Mouse (Mus musculus) heart, adult 2 months (tissue): ENCODE measurements around the gene 1700029F12Rik. TPM values are rescaled to one million over a fixed set of nuclear protein-coding genes. Genes with fewer than 3 reads are reported as not detected.

Experiments used
- DNase-seq, 2 experiments: peaks; one replicate each; pipeline ENCODE4 v3.0.0; 2021
- H3K27ac ChIP-seq: fragments of 200-600 bp; 2 replicates; pipeline ENCODE4 v1.8.1; 2022
- H3K27me3 ChIP-seq: fragments of 200-500 bp; 2 replicates; pipeline ENCODE4 v1.6.1; 2012; ENCODE audit warnings: mild to moderate bottlenecking, low read length, inconsistent platforms, mixed read lengths; ENCODE audit not compliant: control insufficient read depth, insufficient read depth
- H3K36me3 ChIP-seq: fragments of 200-500 bp; 2 replicates; pipeline ENCODE4 v1.6.1; 2012; ENCODE audit warnings: low read length, inconsistent platforms; ENCODE audit not compliant: control insufficient read depth, insufficient read depth
- H3K4me1 ChIP-seq: fragments of 200-500 bp; 2 replicates; pipeline ENCODE4 v1.6.1; 2011; ENCODE audit warnings: low read length; ENCODE audit not compliant: control insufficient read depth, insufficient read depth
- H3K4me3 ChIP-seq: fragments of 200-600 bp; 2 replicates; pipeline ENCODE4 v1.8.1; 2022
- H3K79me2 ChIP-seq: fragments of 200-500 bp; replicated peaks from 2 replicates; pipeline ENCODE4 v1.6.1; 2012; ENCODE audit warnings: mild to moderate bottlenecking, inconsistent platforms, low read length, moderate library complexity, mixed read lengths; ENCODE audit not compliant: control insufficient read depth, insufficient read depth
- H3K9ac ChIP-seq: fragments of 200-500 bp; 2 replicates; pipeline ENCODE4 v1.6.1; 2012; ENCODE audit warnings: low read depth, mild to moderate bottlenecking, control low read depth, inconsistent platforms, low read length, mixed read lengths
- CTCF ChIP-seq: fragments of 200-600 bp; IDR thresholded peaks from 2 replicates; pipeline ENCODE4 v1.8.1; 2022; ENCODE audit warnings: antibody characterized with exemption, mild to moderate bottlenecking, moderate library complexity
- EP300 ChIP-seq: fragments of 200-500 bp; IDR thresholded peaks from 2 replicates; pipeline ENCODE4 v1.6.1; 2011; ENCODE audit warnings: low read depth, low read length, control low read depth; ENCODE audit not compliant: insufficient read depth
- POLR2A ChIP-seq: fragments of 200-500 bp; IDR thresholded peaks from 2 replicates; pipeline ENCODE4 v1.6.1; 2011; ENCODE audit warnings: mild to moderate bottlenecking, low read depth, low read length, control low read depth; ENCODE audit not compliant: insufficient read depth
- WGBS: fragments of 180-500 bp; shearing (Covaris S2); methylation state at CpG from one replicate; pipeline ENCODE4 v1.1.7; 2018; 5-methylcytosine and 5-hydroxymethylcytosine counted together
- intact Hi-C: fragments of 180-260 bp; cut with DNase I; formaldehyde crosslinking; loops from one replicate; pipeline ENCODE4 v1.15.1; 2025
- polyA plus RNA-seq: library from polyadenylated mRNA; depleted of rRNA; stranded (reverse); fragments of >200 nt; gene quantifications from 2 replicates; pipeline ENCODE4 v1.2.3, GENCODE M21; 2012
- total RNA-seq, 2 experiments: library from RNA; stranded (reverse); gene quantifications; 2 replicates each; pipeline ENCODE4 v1.2.3; 2021

Gene 1700029F12Rik
- total and polyA plus RNA-seq, 3 experiments = 0.78 TPM; not detected in 2

DNA sequence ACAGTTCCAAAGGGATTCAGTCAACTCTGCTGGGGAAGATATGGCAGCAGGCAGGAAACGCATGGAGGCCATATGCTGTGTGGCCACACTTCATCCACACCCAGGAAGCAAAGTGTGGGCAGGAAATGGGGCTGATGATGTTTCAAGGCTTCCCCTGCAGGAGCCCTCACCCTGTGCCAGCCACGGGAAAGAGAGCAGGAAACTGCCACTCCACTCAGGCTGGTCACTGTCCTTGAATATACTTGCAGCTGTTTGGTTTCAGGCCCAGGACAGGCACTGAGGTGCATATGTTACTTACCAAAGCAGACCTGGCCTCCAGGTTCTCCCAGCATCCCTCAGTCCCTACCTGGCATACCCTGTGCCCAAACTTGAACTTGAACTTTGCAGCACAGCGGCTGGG lies 30.3 kb upstream of the 1700029F12Rik start:
- DNase-seq = no peak
- H3K79me2 ChIP-seq = no peaks in the 10 kb centered on the region

DNA sequence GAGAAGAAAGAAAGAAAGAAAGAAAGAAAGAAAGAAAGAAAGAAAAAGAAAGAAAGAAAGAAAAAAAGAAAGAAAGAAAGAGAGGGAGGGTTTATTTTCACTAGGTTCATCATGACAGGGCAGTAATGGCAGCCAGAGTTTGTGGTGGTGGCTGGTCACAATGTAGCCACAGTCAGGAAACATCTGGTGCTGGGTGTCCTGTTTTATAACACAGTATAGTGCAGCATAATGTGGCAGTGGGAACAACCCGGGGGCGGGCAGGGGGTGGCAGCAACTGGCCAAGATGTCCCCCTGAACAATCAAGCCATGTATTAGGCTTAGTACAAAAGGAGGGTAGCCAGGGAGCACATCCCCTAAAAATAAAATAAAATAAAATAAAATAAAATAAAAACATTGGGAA lies 29.3 kb upstream of the 1700029F12Rik start:
- Histone ChIP-seq H3K27ac (no peak overlapping the region), H3K4me3 (no peak overlapping the region), H3K79me2 (no peaks in the 10 kb centered on the region), H3K36me3 (no peaks in the 10 kb centered on the region), H3K9ac (no peak overlapping the region), H3K4me1 (no peaks in the 10 kb centered on the region), H3K27me3 (0 out of 2 replicates have a peak, but pooled peaks cover 1% of the 10 kb centered on the region)
- 49% methylated on average over 2 of the region's 2 CpGs for WGBS
- no peak for DNase-seq
- TF ChIP-seq POLR2A = no peak
- no peak for TF ChIP-seq CTCF
- TF ChIP-seq EP300 = no peak
- intact Hi-C loops = no loop called here

More for the DNA sequence above, 30.3 kb upstream of the 1700029F12Rik start:
- WGBS = 50% methylated on average over 3 of the region's 3 CpGs
- intact Hi-C loops = no loop called here
- no peak overlapping the region for H3K27ac ChIP-seq
- H3K9ac ChIP-seq = no peak overlapping the region
- no peak for TF ChIP-seq CTCF
- TF ChIP-seq EP300 = no peak
- TF ChIP-seq POLR2A = no peak
- H3K36me3 ChIP-seq = no peaks in the 10 kb centered on the region
- H3K4me3 ChIP-seq = no peak overlapping the region
- no peaks in the 10 kb centered on the region for H3K4me1 ChIP-seq
- peaks cover 3% of the 10 kb centered on the region; the same call in 1 of the 2 replicates for H3K27me3 ChIP-seq

DNA sequence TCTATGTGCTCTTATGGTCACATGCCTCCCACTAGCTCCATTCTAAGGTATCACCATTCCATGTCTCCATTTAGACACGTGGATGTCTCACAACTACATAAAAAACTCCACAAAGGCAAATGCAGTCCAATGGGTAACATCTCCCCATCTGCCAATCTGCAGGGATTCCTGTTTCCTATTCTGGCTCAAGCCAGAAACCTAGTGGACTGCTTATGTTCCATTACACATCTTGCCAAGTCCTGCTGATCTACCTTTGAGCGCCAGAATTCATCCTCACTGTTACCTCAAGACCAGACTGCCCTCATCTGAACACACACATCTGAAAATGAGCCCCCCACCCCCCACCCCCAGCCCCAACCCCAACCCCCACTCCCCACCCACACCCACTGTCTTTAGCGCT lies 28.0 kb upstream of the 1700029F12Rik start:
- Histone ChIP-seq H3K27me3 (0 out of 2 replicates have a peak, but pooled peaks cover 1% of the 10 kb centered on the region), H3K4me1 (no peaks in the 10 kb centered on the region), H3K9ac (no peak overlapping the region), H3K36me3 (no peaks in the 10 kb centered on the region), H3K27ac (no peak overlapping the region), H3K79me2 (no peaks in the 10 kb centered on the region), H3K4me3 (no peak overlapping the region)
- no peak for DNase-seq
- intact Hi-C loops = no loop called here
- no peak for TF ChIP-seq POLR2A
- no peak for TF ChIP-seq CTCF
- no peak for TF ChIP-seq EP300
- 86% methylated on average over 3 of the region's 3 CpGs for WGBS

DNA sequence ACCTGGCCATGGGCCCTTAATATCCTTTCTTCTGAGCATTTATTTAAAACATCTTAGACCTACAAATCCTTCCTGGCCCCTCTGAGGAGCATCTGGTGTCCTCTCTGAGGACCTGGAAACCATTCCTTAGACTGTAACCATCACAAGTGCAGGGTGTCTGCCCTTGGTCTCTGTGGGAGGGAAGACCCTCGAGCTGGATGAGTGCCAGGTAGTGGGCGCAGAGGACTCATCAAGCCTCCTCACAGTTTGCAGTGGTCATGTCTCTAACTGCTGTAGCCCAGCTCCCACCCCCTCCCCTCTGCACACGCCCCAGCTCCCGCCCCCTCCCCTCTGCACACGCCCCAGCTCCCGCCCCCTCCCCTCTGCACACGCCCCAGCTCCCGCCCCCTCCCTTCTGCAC lies 26.2 kb upstream of the 1700029F12Rik start:
- Histone ChIP-seq H3K4me3 (no peak overlapping the region), H3K4me1 (no peaks in the 10 kb centered on the region), H3K79me2 (no peaks in the 10 kb centered on the region), H3K27me3 (no peaks in the 10 kb centered on the region), H3K36me3 (no peaks in the 10 kb centered on the region), H3K27ac (no peak overlapping the region), H3K9ac (no peak overlapping the region)
- 46% methylated on average over 7 of the region's 8 CpGs for WGBS
- no peak for DNase-seq
- intact Hi-C loops = no loop called here
- no peak for TF ChIP-seq CTCF
- no peak for TF ChIP-seq POLR2A
- TF ChIP-seq EP300 = no peak

DNA sequence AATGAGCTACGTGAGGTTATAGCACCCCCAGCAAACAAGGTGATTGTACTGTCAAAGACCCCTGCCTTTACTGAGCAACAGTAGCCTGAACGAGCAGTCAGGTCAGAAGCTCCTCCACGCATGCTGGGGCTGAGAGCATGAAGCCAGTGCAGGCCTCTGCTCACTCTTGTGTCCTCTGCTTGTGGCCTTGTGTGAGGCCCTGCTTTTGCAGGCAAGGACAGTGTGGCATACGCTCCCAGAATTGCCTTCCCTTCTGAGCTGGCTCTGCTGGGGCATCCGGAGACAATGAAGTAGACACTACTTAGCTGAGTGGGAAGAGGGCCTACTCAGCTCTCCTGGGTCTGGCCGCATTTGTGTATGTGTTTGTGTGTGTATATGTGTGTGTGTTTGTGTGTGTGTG lies 25.6 kb upstream of the 1700029F12Rik start:
- no peak for DNase-seq
- intact Hi-C loops = loop anchor here (10.0 kb wide), 1 partner anchor 205 kb away; no protein-coding TSS in a partner anchor
- Histone ChIP-seq H3K9ac (no peak overlapping the region), H3K4me1 (no peaks in the 10 kb centered on the region), H3K27me3 (no peaks in the 10 kb centered on the region), H3K27ac (no peak overlapping the region), H3K79me2 (no peaks in the 10 kb centered on the region), H3K36me3 (no peaks in the 10 kb centered on the region), H3K4me3 (no peak overlapping the region)
- TF ChIP-seq EP300 = no peak
- no peak for TF ChIP-seq CTCF
- TF ChIP-seq POLR2A = no peak
- WGBS = 87% methylated on average over 6 of the region's 6 CpGs

DNA sequence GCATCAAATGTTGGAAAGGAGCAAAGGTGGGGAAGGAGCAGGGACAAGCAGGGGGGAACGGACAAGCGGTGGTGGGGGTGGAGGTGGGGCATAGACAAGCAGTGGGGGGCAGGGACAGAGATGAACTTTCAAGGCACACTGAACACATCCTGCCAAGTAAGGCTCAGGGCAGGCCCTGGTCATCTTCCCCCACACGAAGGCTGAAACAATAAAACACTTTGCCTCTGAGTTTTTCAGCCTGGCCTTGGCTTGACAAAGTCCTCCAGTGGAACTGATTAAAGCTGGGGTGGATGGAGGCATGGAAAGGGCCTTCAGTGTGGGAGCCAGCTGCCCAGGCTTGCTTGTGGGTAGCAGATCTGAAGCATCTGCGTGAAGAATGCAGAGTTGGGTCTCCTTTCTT lies 23.7 kb upstream of the 1700029F12Rik start:
- Histone ChIP-seq H3K27me3 (no peaks in the 10 kb centered on the region), H3K27ac (no peak overlapping the region), H3K79me2 (no peaks in the 10 kb centered on the region), H3K36me3 (no peaks in the 10 kb centered on the region), H3K4me3 (no peak overlapping the region), H3K9ac (no peak overlapping the region), H3K4me1 (no peaks in the 10 kb centered on the region)
- DNase-seq = no peak
- TF ChIP-seq EP300 = no peak
- no peak for TF ChIP-seq POLR2A
- no peak for TF ChIP-seq CTCF
- WGBS = 40% methylated on average over 4 of the region's 4 CpGs
- intact Hi-C loops = loop anchor here (10.0 kb wide), 1 partner anchor 203 kb away; no protein-coding TSS in a partner anchor
